Mouse (Mus musculus) embryonic facial prominence, embryonic 15.5 days (tissue): ENCODE measurements around the gene Gm49387. TPM values are rescaled to one million over a fixed set of nuclear protein-coding genes. Genes with fewer than 3 reads are reported as not detected.

ENCODE experiments used
- ATAC-seq: fragments of 200-750 bp; cut with Nextera tagmentation; 2 replicates; pipeline ENCODE4 v1.8.0; 2017; ENCODE audit warnings: low read depth, moderate TSS enrichment; ENCODE audit not compliant: insufficient number of reproducible peaks, low FRiP score, low TSS enrichment
- H3K27ac ChIP-seq: fragments of 300-500 bp; sonication (generic); replicated peaks from 2 replicates; pipeline ENCODE4 v1.5.1; 2015; ENCODE audit warnings: mild to moderate bottlenecking, inconsistent platforms
- H3K27me3 ChIP-seq: fragments of 300-500 bp; sonication (generic); 2 replicates; pipeline ENCODE4 v1.6.1; 2015; ENCODE audit warnings: inconsistent platforms
- H3K36me3 ChIP-seq: fragments of 300-500 bp; sonication (generic); 2 replicates; pipeline ENCODE4 v1.6.1; 2015; ENCODE audit warnings: mild to moderate bottlenecking, inconsistent platforms
- H3K4me1 ChIP-seq: fragments of 300-500 bp; sonication (generic); 2 replicates; pipeline ENCODE4 v1.6.1; 2015; ENCODE audit warnings: inconsistent platforms
- H3K4me2 ChIP-seq: fragments of 300-500 bp; sonication (generic); replicated peaks from 2 replicates; pipeline ENCODE4 v1.6.1; 2015; ENCODE audit warnings: mild to moderate bottlenecking, inconsistent platforms
- H3K4me3 ChIP-seq: fragments of 300-500 bp; sonication (generic); replicated peaks from 2 replicates; pipeline ENCODE4 v1.5.1; 2015; ENCODE audit warnings: mild to moderate bottlenecking, inconsistent platforms
- H3K9ac ChIP-seq: fragments of 300-500 bp; sonication (generic); 2 replicates; pipeline ENCODE4 v1.6.1; 2015; ENCODE audit warnings: inconsistent platforms
- H3K9me3 ChIP-seq: fragments of 300-500 bp; sonication (generic); replicated peaks from 2 replicates; pipeline ENCODE4 v1.6.1; 2016; ENCODE audit warnings: inconsistent platforms
- WGBS: fragments of 180-500 bp; shearing (Covaris S2); methylation state at CpG from one replicate; pipeline ENCODE4 v1.1.7; 2015; 5-methylcytosine and 5-hydroxymethylcytosine counted together
- polyA plus RNA-seq: library from polyadenylated mRNA; unstranded; fragments of >200 nt; fragmentation: Nextera tagmentation; extraction: Ambion mirVana; gene quantifications from 2 replicates; pipeline ENCODE4 v1.2.1, GENCODE M21; 2015

Gm49387 gene
- polyA plus RNA-seq, 1 experiment from 2014 or later: 3.8 TPM

GRCm38 (mm10) chr14:31509911-31510310 is 130.8 kb downstream of the Gm49387 start:
- H3K36me3 ChIP-seq: peaks cover 47% of the 10 kb centered on the region
- H3K27ac ChIP-seq: no peak overlapping the region
- no peak overlapping the region for H3K4me2 ChIP-seq
- H3K9me3 ChIP-seq: no peaks in the 10 kb centered on the region
- no peaks in the 10 kb centered on the region for H3K27me3 ChIP-seq
- no peak overlapping the region for H3K4me3 ChIP-seq
- ATAC-seq: no peak
- H3K9ac ChIP-seq: no peak overlapping the region
- H3K4me1 ChIP-seq: no peaks in the 10 kb centered on the region
- WGBS: 92% methylated on average over 2 of the region's 2 CpGs

- 94% methylated on average over 6 of the region's 6 CpGs for WGBS
- Histone ChIP-seq H3K27ac (no peak overlapping the region), H3K9me3 (no peaks in the 10 kb centered on the region), H3K4me2 (no peak overlapping the region), H3K4me1 (no peaks in the 10 kb centered on the region), H3K27me3 (no peaks in the 10 kb centered on the region), H3K4me3 (no peak overlapping the region), H3K36me3 (peaks cover 80% of the 10 kb centered on the region), H3K9ac (no peak overlapping the region)
- ATAC-seq: no peak
These were observed 134.2 kb downstream of the Gm49387 start for GRCm38 (mm10) chr14:31506456-31506855.

GRCm38 (mm10) chr14:31503406-31503805 is 137.3 kb downstream of the Gm49387 start:
- H3K27ac ChIP-seq: no peak overlapping the region
- no peak overlapping the region for H3K4me3 ChIP-seq
- H3K27me3 ChIP-seq: no peaks in the 10 kb centered on the region
- 92% methylated on average over 13 of the region's 13 CpGs for WGBS
- H3K9ac ChIP-seq: no peak overlapping the region
- ATAC-seq: no peak
- H3K4me2 ChIP-seq: no peak overlapping the region
- peaks cover 92% of the 10 kb centered on the region for H3K36me3 ChIP-seq
- no peaks in the 10 kb centered on the region for H3K9me3 ChIP-seq
- H3K4me1 ChIP-seq: no peaks in the 10 kb centered on the region

Other genes with a start within 250 kb of the Gm49387 start
- 29.1 and 30.4 TPM in 2 replicates for gene Sh3bp5, start 204.8 kb downstream of the Gm49387 start, polyA plus RNA-seq
- gene Eaf1, start 146.5 kb downstream of the Gm49387 start, polyA plus RNA-seq: 26.1 and 27.0 TPM in 2 replicates
- 55.4 and 57.5 TPM in 2 replicates for gene Mettl6, start 145.8 kb downstream of the Gm49387 start, polyA plus RNA-seq
- gene Colq, start 49.5 kb downstream of the Gm49387 start, polyA plus RNA-seq: 3.5 and 5.4 TPM in 2 replicates
- gene Btd, start 150 bp upstream of the Gm49387 start, polyA plus RNA-seq: 33.5 and 33.7 TPM in 2 replicates
- 11.5 and 13.3 TPM in 2 replicates for gene Hacl1, start 408 bp upstream of the Gm49387 start, polyA plus RNA-seq
- 8.6 and 9.8 TPM in 2 replicates for gene Ankrd28, start 189.8 kb upstream of the Gm49387 start, polyA plus RNA-seq